Mouse (Mus musculus): Measurements from ENCODE around the gene Zc3h12d. TPM values are rescaled to one million over a fixed set of nuclear protein-coding genes. Genes with fewer than 3 reads are reported as not detected.

Zc3h12d gene
- total RNA-seq, 2 experiments from 2014 or later: 0.10 TPM; not detected in 1

DNA sequence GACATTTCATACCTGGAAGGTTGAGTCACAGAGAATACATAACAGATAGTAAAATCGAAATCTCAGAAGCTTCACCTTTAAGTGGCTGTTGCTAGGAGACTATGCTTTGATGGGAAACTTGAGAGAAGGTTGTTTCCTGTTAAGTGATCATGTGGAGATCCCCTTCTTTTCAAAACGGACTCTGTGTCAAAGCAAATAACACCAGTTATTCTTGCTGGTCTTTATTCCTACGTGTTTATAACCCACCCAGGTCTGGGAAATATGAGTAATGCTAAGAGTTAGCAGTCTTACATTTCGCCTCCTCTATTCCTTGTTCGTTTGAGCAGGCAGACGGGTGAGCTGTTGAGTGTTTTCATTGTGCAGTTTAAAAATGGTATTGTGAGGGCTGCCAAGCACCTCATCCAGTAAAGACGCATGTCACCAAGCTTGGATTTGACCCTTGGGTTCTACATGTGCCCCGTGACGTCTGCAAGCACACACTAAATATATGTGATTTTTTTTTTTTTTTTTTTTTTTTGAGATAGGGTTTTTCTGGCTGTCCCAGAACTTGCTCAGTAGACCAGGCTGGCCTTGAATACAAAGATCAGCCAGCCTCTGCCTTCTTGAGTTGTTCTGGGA, 7.5 kb upstream of the Zc3h12d start:
- Histone ChIP-seq H3K27ac (no peak overlapping the region), H3K4me3 (no peak overlapping the region)
- no peak for DNase-seq (ENCODE audit: low spot score in 2 of 2)
- no peak for TF ChIP-seq CTCF (conservative IDR thresholded peaks at IDR 0.05)

- DNase-seq (ENCODE audit: low spot score in 2 of 2): no peak
- H3K27ac ChIP-seq: no peak overlapping the region
- no peak overlapping the region for H3K4me3 ChIP-seq
- no peak for TF ChIP-seq CTCF (conservative IDR thresholded peaks at IDR 0.05)
Measured at GRCm38 (mm10) chr10:7825281-7825665, 7.0 kb upstream of the Zc3h12d start.

DNA sequence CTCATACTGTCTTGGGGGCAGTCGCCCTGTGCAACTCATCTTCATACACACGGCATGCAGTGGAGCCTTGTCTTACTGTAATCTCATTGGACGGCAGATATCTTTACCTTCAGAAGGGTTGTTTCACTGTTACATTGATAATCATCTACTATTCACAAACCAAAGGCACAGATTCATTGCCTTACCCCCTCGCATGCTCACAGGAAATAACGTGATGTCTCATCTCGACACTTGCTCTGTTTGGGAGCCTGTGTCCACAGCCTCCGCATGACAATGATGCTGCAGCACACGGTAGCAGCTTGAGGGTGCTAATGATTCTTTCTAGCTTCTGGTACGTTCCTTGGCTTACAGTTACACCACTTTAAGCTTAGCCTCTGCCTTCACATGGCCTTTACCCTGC, 6.2 kb upstream of the Zc3h12d start:
- Histone ChIP-seq H3K4me3 (no peak overlapping the region), H3K27ac (no peak overlapping the region)
- no peak for TF ChIP-seq CTCF (conservative IDR thresholded peaks at IDR 0.05)
- no peak for DNase-seq (ENCODE audit: low spot score in 2 of 2)

GRCm38 (mm10) chr10:7833377-7834165, 1.3 kb downstream of the Zc3h12d start:
- no peak overlapping the region for H3K4me3 ChIP-seq
- no peak for DNase-seq (ENCODE audit: low spot score in 2 of 2)
- H3K27ac ChIP-seq: no peak overlapping the region
- TF ChIP-seq CTCF (conservative IDR thresholded peaks at IDR 0.05): peak; percentile 8; the same call in 1 of the 2 replicates

DNA sequence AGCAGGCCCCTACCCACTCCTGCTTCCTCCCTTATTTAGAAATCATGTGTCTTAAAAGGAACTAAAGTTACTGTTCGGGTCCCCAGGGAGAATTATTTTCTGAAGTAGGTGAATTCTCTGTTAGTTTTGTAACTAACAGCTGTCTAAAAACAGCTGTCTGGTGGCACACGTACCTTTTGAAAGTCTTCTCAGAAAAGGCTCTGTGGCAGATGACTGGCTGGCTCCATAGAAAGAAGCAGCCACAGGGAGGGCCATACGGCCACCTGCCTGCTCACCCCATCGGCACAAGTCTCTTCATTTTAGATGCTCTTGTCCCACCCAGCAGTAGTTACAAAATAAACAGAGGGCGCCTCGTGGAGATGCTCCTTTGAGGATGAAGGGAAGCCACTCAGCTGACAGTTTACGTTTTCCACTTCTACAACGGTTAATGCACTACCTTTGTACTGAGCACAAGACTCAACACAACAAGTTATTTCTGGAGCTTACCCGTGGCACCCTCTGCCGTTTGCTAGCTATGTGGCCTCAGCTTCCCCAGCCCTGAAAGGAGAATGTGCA, 2.5 kb downstream of the Zc3h12d start:
- no peak overlapping the region for H3K27ac ChIP-seq
- no peak overlapping the region for H3K4me3 ChIP-seq
- DNase-seq (ENCODE audit: low spot score in 2 of 2): no peak
- TF ChIP-seq CTCF (conservative IDR thresholded peaks at IDR 0.05): no peak

GRCm38 (mm10) chr10:7836902-7837301, 4.6 kb downstream of the Zc3h12d start:
- H3K27ac ChIP-seq: no peak overlapping the region
- no peak for DNase-seq (ENCODE audit: low spot score in 2 of 2)
- H3K4me3 ChIP-seq: no peak overlapping the region
- no peak for TF ChIP-seq CTCF (conservative IDR thresholded peaks at IDR 0.05)

- H3K27ac ChIP-seq: no peak overlapping the region
- H3K4me3 ChIP-seq: no peak overlapping the region
- TF ChIP-seq CTCF (conservative IDR thresholded peaks at IDR 0.05): no peak
- no peak for DNase-seq (ENCODE audit: low spot score in 2 of 2)
Measured at GRCm38 (mm10) chr10:7837446-7837845, 5.2 kb downstream of the Zc3h12d start.

DNA sequence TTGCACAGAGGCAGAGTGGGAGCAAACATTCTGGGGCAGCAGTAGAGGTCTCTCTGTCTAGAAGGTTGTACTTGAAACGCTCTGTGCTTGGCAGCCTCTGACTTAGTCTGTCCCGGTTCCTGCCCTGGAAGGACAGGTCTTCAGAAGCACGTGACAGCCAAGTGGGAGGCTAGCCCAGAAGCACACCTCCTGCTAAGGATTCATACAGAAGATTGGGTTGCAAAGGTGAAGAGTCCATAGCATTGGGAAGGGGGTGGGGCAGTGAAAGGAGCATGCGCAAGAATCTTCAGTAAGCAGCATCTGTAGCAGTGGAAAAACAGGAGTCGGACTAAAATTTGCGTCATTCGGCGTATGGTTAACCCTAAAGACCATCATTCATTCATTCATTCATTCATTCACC, 5.8 kb downstream of the Zc3h12d start:
- Histone ChIP-seq H3K27ac (no peak overlapping the region), H3K4me3 (no peak overlapping the region)
- TF ChIP-seq CTCF (conservative IDR thresholded peaks at IDR 0.05): no peak
- no peak for DNase-seq (ENCODE audit: low spot score in 2 of 2)

GRCm38 (mm10) chr10:7838874-7839421, 6.7 kb downstream of the Zc3h12d start:
- H3K27ac ChIP-seq: no peak overlapping the region
- no peak for TF ChIP-seq CTCF (conservative IDR thresholded peaks at IDR 0.05)
- DNase-seq (ENCODE audit: low spot score in 2 of 2): no peak
- H3K4me3 ChIP-seq: no peak overlapping the region

- DNase-seq (ENCODE audit: low spot score in 2 of 2): no peak
- TF ChIP-seq CTCF (conservative IDR thresholded peaks at IDR 0.05): no peak
- peak overlapping the region; percentile 14; the same call in 1 of the 2 replicates for H3K4me3 ChIP-seq
- H3K27ac ChIP-seq: no peak overlapping the region
Measured at GRCm38 (mm10) chr10:7839551-7840352, 7.5 kb downstream of the Zc3h12d start.

DNA sequence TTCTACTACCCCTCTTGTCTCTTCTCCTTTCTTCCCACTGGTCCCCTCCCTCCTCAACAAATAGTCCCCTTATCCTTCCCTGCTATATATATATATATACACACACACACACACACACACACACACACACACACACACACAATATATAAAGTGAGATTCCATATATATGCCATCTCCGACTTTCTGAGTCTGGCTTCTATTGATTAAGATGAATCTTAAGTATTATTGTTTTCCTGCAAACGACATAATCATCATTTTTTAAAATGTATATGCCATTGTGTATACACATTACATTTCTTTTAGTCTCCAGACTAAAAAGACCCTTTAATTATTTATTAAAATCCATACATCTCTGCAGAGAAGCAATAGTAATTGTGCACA, 8.1 kb downstream of the Zc3h12d start:
- TF ChIP-seq CTCF (conservative IDR thresholded peaks at IDR 0.05): no peak
- no peak overlapping the region for H3K4me3 ChIP-seq
- no peak overlapping the region for H3K27ac ChIP-seq
- no peak for DNase-seq (ENCODE audit: low spot score in 2 of 2)

DNA sequence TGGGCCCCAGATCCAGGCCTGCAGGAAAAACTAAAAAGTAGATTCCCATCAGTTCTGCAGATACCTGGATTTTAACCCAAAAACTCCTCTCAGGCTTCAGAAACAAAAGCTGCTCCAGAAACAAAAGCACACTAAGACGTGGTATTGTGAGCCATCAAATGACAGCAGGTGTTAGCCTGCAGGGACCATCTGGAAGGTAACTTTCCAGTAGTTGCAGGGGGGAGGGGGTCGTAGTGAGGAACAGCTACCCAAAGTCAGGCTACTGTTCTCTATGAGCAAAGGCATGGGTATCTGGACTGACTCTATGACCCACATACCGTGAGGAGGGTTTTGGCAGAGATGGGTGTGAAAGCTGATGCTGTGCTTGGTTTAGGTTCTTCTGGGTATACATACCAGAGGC, 8.5 kb downstream of the Zc3h12d start:
- Histone ChIP-seq H3K27ac (no peak overlapping the region), H3K4me3 (no peak overlapping the region)
- no peak for TF ChIP-seq CTCF (conservative IDR thresholded peaks at IDR 0.05)
- DNase-seq (ENCODE audit: low spot score in 2 of 2): no peak

Data from layer of hippocampus, adult 2 months (tissue).